Mouse (Mus musculus): ENCODE results near the gene Nelfcd. TPM values are rescaled to one million over a fixed set of nuclear protein-coding genes. Genes with fewer than 3 reads are reported as not detected.
A peak's percentile ranks its signal among the peaks of the same experiment; 100 is the strongest.

Nelfcd gene
- total RNA-seq, 2 experiments from 2014 or later = 58.8 to 77.5 TPM

DNA sequence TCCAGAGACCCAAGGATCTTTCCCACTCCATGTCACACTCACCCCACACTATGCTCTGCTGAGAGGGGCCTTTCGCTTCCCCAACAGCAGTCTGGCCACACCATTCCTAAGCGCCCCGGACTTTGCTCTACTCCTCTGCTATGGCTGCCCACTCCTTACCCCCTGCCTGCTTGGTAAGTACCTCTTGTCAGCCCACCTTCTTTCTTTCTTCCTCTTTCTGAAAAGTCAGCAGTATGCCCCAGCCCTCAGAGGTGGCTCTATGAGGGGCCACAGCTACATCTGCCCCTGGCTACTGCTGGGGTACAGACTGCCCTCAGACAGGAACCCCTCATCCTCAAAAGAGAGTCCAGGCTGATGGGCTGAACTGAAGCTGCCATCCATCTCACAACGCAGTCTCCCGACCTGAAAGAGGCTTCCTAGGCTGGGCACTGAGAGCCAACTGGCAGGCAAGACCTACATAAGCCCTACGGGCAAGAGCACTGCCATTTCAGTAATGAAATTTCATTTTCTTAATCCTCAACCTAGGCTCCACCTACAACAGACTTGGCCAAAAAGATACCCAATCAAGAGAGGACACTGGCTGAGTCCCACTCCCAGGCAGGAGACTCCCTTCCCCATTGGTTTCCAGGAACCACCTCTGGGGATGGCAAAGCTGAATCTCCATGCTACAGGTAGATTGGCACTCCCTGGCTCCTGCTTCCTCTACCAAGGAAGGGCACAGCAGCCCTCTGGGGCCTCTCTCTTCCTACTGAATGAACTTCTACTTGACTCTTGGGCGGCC is 21.5 kb downstream of the Nelfcd start:
- DNase-seq (ENCODE audit: low spot score in 2 of 2) = no peak

DNA sequence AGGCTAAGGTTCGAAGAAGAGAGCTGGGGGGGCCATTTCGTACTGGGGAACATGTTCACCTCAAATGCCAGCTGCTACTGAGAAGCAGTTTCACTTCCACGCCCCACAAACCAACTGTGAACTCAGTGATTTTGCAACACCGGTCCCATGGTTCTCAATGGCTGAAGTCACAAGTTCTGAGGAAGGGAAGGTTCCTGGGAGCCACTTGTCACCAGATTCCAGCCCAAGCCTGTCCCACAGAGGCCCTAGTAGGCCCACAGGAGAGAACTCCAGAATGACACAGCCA is 22.0 kb downstream of the Nelfcd start:
- DNase-seq (ENCODE audit: low spot score in 2 of 2) = no peak

DNA sequence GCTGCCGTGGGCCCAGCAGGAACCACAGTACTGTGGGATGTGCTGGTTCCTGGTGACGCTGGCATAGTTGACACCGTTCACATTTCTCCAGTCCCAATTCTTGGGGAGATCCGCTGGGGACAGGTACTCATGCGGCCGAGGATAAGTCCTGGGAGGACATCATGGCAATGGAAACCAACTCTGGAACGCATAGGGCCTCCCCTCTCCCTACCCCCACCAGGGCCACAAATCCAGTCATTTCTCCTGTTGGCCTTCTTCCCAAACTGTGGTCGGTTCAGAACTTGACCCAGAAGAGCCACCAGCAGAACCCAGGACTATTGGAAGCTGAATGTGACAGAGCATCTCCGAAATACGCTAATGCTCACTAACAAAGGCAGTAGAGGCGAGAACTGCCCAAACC is 22.6 kb downstream of the Nelfcd start:
- no peak for DNase-seq (ENCODE audit: low spot score in 2 of 2)

DNA sequence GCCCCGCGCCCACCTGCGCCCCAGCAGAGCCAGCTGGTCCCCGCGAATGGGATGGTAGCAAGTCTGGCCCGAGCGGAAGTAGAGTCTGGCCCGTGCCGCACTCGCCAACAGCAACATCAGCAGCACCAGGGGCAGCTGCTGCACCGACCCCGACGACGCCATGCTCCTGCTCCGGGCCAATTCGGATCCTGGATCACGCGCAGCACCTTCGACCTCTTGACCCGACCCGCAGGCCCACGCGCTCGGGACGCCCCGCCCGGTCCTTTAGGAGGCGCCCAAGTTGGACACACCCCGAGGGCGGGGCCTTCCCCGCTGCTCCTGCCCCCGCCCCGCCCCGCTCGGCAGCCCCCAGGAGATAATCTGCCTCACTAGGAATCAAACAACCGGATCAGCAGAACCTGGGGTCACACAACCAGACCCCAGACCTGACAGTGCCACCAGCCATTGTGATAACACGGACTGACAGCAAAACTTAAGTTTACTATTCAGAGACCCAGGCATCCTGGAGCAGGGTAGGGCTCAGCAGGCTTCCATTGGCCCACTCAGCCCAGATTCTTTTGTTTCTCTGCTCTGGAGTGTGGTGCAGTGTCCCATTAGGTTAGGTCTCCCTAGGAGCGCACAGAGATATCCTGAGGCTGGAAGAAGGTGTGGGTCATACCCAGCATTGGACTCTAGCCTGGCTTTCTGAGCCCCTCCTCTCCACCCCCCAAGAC is 23.3 kb downstream of the Nelfcd start, which contains the start of gene Ctsz:
TSS of gene Ctsz (minus strand) at position 303 of the 713 bp plus-strand sequence.
- peak; percentile 71 to 80 for DNase-seq (ENCODE audit: low spot score in 2 of 2)

DNA sequence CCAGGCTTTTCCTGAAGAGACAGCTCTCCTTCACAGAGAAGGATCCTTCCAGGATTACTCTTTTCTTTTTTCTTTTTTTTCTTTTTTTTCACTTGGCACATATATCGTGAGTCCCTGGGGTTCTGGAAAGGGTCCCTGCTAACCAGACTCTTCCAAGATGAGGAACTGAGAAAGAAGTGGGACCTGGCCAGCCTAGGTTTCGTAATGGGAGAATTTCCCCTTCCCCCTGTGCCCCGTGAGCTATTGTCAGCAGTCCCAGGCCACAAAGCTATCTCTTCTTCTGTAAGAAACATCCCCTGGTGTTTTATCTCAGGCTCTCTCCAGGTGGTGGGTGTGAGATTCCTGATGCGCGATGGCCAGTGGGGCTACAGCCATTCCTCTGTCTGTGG is 23.8 kb downstream of the Nelfcd start:
- DNase-seq (ENCODE audit: low spot score in 2 of 2) = no peak

DNA sequence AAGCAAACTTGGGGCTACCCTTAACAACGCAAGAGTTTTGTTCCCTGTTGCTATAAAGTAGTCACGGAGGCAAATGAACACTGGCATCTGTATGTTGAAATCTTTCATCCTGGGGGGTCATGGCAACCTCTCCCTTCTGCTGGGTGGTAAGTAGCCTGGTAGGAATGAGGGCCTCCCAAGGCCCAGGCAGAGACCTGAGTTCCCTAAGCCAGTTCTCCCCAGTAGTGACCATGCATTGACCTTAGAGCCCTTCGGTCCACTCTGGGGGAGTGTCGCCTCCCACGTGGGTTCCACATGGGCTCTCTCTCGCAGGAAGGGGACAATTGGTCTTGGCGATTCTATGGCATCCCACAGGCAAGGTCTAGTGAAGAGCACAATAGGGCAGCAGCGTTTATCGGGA is 24.4 kb downstream of the Nelfcd start:
- no peak for DNase-seq (ENCODE audit: low spot score in 2 of 2)

DNA sequence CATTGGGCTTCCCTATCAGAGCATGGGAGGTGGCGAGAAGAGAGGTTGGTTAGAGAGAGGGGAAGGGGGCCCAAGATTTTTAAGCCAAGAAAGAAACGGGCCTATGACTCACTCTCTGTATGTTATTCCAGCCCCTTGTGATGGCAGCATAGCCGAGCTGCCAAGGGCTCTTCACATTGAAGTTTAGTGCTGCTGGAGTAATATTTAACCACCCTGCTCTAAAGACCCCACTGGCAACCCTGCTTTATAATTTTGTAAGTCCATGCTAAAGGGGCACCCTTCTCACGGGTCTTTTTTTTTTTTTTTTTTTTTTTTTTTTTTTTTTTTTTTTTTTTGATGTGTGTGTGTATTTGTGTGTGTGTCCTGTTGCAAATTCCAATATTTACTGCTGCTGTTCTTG is 26.3 kb downstream of the Nelfcd start:
- DNase-seq (ENCODE audit: low spot score in 2 of 2) = no peak

DNA sequence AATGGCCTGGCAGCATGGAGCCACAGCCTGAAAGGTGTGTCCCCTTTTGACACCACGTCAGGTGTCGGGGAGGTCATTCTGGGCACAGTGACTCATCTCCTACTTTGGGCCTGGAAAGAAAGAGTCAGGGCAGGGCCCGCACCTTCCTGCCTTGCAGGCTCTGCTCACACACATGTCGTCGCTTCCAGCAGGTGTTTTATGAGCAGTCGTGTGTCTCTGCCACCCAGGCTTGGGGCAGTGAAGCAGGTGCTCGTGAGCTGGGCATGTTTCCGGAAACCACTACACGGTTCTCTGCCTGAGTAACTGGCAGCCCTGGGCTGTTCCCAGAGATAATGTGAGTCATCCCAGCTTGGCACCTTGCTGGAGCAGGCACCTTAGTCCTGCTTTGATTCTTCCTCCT is 26.9 kb downstream of the Nelfcd start:
- no peak for DNase-seq (ENCODE audit: low spot score in 2 of 2)

DNA sequence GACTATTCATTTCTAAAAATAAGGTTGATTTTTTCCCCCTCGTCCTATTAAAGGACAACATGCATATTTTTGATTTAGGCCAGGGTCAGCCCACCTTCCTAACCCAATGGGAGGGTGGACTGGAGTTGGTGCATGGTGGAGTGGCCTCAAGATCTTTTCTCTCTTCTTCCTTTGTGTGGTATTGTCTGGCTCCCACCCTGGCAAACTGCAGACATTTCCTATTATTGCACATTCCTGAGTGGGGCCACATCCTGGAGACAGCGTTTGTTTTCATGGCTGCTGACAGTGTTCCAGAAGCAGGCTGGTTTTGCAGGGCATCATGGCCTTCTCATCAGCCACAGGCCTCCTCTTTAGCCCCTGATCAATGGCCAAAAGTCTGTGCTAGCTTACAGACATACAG is 27.4 kb downstream of the Nelfcd start:
- DNase-seq (ENCODE audit: low spot score in 2 of 2) = no peak

DNA sequence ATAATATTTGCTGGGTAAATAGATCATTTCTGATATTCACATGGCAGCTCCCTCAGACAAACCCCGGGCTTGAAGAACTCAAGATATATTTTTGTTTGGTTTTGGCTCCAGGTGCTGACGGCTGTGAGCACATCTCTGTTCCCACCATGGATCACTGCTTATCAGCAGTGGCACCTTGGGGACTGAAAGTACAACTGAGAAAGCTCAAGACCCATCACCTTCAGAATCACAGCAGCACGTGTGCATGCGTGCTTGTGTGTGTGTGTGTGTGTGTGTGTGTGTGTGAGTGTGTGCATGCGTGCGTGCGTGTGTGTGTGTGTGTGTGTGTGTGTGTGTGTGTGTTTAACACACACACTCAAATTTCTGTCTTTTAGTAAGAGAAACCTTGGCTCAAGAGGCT is 28.8 kb downstream of the Nelfcd start:
- no peak for DNase-seq (ENCODE audit: low spot score in 2 of 2)

DNA sequence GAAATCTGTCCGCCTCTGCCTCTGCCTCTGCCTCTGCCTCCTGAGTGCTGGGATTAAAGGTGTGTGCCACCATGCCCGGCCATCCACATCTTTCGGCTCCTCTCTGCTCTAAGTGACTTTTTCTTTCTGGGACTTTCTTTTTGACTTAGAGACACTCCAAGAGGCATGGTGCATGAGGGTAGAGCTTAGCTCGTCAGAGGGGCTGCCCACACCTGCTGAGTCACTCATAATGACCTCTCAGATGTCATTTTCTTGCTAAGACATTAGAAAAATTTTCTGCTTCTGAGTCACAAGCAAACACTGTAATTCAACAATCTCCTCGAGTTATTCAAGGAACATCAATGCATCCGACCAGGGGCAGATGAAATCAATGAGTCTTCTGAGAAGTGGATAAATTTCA is 29.4 kb downstream of the Nelfcd start:
- DNase-seq (ENCODE audit: low spot score in 2 of 2) = no peak

DNA sequence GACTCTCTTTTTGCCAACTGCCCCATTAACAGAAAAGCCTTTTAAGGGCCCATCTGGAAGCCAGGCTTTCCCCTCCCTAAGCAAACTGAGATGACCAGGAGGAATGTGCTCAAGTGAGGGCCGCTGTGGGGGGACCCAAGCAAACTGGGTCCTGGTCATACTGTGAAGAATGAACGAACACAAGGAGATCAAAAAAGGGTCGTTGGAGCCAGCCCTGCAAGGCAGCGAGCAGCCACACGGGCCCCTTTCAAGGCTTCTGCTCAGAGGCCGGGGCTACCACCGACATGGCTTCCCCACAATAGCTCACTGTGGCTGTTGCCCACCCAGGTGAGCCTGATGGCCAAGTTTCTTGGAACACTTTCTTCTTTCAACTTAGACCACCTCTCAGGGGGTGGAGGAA is 30.9 kb downstream of the Nelfcd start:
- DNase-seq (ENCODE audit: low spot score in 2 of 2) = no peak

DNA sequence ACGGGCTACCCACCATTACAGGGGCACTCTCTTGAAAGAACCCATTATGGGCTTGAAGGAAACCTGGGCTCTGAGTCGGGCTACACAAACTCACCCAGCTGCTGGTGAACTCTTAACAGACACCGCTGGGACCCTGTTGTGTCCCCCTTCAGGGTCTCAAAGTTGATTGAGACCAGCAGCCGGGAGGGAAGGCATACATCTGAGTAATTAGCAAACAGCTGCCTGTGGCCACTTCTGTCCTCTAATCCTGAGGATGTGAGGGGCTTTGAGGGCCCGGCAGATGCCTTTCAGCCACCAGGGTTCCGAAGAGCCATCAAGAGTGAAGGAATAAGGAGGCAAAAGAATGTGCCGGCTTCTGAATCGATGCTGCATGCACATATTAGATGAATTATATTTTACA is 31.3 kb downstream of the Nelfcd start:
- DNase-seq (ENCODE audit: low spot score in 2 of 2) = no peak

DNA sequence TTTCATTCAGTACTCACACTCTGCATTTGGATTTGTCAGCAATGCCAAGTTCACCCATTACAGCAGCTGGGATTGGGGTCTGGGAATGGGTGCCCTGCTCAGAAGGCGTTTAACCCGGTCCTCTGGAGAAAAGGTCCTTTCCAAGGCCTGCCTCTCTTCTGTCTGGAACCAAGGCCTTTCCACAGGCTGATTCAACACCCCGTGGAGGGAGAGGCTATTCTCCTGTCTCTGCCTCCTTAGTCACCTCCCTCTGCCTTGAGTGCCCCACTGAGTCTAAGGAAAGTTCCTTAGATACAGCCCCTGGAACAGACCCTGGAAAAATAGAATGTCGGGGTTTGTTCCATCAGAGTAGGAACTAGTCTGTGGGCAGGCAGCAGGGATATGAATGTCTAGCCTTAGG is 32.8 kb downstream of the Nelfcd start:
- no peak for DNase-seq (ENCODE audit: low spot score in 2 of 2)

DNA sequence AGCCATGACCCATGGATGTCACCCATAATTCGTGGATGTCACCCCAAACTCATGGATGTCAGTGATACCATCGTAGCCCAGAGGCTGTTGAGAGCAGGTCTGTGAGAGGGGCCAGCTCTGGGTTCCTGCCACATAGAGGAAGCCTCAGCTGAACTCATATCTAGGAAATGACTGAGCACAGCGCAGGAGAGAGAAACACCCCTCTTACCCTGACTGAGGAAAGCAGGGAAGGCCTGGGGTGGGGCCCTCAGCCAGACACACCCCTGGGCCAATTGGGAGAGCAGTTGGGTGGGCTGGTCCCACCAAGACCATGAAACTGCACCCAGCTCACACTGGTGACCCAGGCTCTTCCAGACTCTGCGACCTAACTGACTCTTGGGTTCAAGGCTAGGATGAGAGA is 34.7 kb downstream of the Nelfcd start, which contains the start of gene Tubb1:
TSS of gene Tubb1 (plus strand) at position 343 of the 400 bp plus-strand sequence.
- DNase-seq (ENCODE audit: low spot score in 2 of 2) = no peak

DNA sequence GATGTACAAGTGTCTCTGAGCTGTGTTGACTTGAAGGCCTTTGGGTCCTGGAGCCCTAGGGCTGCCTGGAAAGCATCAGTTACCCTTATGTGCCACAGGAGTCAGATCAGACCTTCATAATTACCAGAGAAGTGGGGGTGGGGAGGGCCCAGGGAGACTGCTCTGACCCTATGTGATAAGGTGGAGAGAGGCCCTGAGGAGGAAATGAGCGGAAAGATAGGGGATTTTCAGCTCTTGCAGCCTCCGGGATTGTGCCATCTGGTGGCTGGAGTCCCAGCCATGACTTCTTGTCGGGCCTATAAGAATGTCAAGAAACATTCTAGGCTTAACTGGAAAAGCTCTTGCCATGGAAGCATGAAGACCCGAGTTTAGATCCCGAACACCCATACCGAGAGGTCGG is 38.1 kb downstream of the Nelfcd start:
- no peak for DNase-seq (ENCODE audit: low spot score in 2 of 2)

DNA sequence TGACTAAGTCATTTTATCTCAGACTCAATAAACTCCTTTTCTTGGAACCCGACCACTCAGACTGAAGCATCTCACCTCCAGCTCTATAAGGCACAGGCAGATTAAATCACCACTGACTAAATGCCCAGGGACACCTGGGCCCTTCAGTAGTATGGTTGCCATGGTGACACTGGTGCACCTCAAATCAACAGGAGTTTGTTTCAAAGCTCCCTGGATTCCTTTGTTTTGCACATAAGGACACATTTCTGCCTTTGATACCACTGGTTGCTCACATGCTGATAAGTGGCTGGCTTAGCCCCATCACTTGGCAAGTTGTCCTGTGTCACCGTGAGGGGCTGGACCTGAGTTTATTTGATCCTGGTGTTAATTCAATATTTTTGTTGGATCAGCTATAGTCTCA is 43.8 kb downstream of the Nelfcd start:
- DNase-seq (ENCODE audit: low spot score in 2 of 2) = no peak

DNA sequence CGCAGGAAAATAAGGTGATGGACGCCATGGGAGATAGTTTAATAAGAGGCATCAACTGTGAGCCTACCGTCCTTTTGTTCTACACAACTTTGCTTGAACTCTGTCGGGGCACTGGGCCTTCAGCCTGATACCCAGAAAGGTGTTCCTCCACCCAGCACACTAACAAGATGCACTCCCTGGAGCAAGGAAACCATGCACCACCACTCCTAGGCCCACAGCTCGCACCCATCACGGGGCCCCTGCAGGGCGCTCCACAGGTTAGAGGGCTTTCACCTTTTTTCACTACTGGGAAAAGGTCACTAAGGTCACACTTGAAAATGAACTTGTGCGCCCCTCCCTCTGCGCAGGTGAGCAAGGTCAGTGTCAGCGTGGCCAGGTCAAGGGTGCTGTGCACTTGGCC is 47.8 kb downstream of the Nelfcd start:
- no peak for DNase-seq (ENCODE audit: low spot score in 2 of 2)

DNA sequence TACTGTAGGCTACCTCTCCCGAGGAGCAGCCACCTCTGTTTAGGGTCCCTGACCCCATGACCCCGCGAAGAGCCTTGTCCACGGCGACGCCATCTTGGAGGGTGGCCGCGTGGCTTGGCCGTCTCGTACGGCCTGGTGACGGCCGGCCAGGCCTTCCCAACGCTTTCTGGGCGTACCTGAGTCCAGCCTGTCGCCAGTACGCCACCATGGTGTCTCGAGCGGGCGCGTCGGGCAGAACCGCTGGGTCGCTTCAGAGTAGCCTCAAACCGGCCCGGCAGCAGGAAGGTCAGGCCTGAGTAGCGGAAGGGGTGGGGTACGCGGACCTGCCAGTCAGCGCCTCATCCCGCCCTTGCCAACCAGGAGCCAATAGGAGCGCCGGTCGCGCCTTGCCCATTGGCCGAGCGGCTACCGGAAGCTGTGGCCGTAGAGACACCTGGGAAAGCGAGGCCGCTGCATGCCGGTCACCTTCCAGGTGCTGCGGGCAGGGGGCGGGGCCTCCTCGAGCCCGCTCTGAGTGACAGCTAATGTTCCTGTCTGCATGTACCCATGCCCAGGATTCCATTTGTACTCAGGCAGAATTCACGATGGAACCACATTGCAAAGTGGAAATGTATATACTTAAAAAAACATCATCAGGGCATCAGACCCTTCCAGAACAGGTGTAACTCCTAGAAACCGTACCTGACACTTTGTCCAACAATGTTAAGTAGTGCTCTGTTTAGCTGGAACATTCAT is 48.4 kb downstream of the Nelfcd start, which contains the start of gene Atp5e:
TSS of gene Atp5e (minus strand) at position 317 of the 735 bp plus-strand sequence.
- peak; percentile 90 to 94 for DNase-seq (ENCODE audit: low spot score in 2 of 2)

DNA sequence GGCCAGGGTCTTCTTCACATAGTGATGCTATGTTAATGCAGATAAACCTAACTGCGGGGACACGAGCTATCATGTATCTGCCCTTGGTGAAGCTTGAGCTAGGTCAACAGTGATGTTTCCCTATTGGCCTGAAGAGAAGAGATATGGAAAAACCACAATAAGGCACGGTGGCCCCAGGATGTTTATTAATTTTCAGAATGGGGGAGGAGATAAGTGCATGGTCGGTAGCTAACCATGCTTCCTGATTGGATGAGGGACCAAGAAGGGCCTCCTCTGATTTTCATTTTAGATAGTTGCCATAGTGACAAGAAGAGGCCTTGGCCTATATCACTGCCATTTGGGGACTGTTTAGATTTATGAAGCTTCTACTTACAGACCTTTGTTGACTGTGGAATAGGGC is 54.7 kb downstream of the Nelfcd start:
- no peak for DNase-seq (ENCODE audit: low spot score in 2 of 2)

DNA sequence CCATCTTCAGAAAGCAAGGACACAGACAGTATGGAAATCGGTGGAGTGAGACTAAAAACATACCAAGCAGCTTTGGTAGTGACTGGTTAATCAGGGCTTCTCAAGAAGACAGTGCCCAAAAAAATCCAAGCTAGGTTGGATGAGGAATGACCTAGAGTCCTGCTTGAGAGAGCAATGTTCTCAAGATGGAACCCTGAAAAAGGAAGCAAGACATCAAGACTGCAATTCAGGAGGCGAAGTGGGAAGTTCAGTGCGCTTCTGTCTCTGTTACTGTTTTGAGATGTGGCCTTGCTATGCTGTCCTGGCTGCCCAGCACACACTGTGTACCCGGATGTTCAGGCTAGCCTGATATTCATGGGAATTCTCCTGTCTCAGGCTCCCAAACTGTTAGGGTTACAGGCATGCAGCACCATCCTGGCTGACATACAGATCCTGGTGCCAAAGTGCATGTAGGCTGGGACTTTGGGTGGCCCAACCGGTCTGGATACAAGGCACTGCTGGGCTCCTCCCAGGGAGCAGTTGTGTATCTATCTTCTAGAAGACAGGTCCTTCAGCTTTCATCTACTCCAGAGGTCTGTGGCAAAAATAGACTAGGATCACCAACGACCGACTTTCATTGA is 55.3 kb downstream of the Nelfcd start:
- no peak for DNase-seq (ENCODE audit: low spot score in 2 of 2)

DNA sequence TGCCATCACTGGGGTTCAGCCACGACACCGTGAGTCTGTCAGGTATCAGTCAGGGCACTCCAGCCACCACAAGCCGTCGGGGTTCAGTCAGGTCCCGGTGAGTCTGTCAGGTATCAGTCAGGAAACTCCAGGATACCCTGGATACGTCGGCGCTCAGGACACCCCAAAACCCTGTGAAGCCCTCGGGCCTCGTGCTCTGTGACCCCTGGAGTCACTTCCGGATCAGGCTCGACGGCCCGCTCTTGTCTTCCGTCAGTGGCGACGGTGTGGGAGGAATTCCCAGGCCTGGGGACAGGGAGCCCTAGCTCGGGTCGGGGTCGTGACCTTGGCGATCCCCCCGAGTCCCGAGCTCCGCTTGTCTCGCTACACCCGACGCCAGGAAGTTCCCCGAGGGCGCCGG is 56.8 kb downstream of the Nelfcd start:
- DNase-seq (ENCODE audit: low spot score in 2 of 2) = no peak
